Mouse (Mus musculus) bone marrow, adult 2 months (tissue): ENCODE data around the gene Selplg.

ENCODE experiments used
- CTCF ChIP-seq: fragments of 200-500 bp; IDR thresholded peaks from 2 replicates; pipeline ENCODE4 v1.5.1; 2011; ENCODE audit warnings: low read length, control low read depth; ENCODE audit not compliant: control insufficient read depth, insufficient read depth
- POLR2A ChIP-seq: fragments of 200-500 bp; IDR thresholded peaks from 2 replicates; pipeline ENCODE4 v1.6.1; 2011; ENCODE audit warnings: low read depth, mild to moderate bottlenecking, control low read depth, low read length, borderline replicate concordance; ENCODE audit not compliant: control insufficient read depth

DNA sequence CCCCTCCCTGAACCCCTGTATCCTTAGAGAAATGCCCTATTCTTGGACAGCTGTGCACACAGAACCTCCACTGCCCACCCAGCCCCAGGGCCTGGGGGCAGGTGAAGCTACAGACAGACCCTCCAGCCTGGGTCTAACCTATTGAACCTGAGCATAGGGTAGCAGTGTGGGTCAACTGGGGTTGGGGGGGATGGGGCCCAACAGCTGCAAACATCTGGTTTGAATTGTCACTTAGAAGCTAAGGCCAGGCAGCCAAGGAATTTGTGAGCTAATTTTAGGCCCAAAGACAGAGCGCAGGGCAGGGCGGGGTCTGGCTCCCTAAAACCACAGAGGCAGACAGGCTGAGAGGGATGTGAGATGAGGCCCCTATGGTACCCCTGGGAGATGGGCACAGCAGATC, 24.3 kb downstream of the Selplg start:
- TF ChIP-seq CTCF, result no peak
- TF ChIP-seq POLR2A, result no peak
